Mouse (Mus musculus) heart, postnatal 14 days (tissue): ENCODE measurements around the gene Acad11. TPM values are rescaled to one million over a fixed set of nuclear protein-coding genes. Genes with fewer than 3 reads are reported as not detected.
A peak's percentile ranks its signal among the peaks of the same experiment; 100 is the strongest.

ENCODE experiments used
- DNase-seq, 2 experiments: peaks; one replicate each; pipeline ENCODE4 v3.0.0; 2021 to 2022
- intact Hi-C: fragments of 180-260 bp; cut with DNase I; formaldehyde crosslinking; loops from one replicate; pipeline ENCODE4 v1.15.1; 2025
- total RNA-seq, 2 experiments: library from RNA; stranded (reverse); gene quantifications; 2 replicates each; pipeline ENCODE4 v1.2.3; 2021

The Acad11 gene
- total RNA-seq, 2 experiments from 2014 or later: 56.5 to 58.4 TPM

DNA sequence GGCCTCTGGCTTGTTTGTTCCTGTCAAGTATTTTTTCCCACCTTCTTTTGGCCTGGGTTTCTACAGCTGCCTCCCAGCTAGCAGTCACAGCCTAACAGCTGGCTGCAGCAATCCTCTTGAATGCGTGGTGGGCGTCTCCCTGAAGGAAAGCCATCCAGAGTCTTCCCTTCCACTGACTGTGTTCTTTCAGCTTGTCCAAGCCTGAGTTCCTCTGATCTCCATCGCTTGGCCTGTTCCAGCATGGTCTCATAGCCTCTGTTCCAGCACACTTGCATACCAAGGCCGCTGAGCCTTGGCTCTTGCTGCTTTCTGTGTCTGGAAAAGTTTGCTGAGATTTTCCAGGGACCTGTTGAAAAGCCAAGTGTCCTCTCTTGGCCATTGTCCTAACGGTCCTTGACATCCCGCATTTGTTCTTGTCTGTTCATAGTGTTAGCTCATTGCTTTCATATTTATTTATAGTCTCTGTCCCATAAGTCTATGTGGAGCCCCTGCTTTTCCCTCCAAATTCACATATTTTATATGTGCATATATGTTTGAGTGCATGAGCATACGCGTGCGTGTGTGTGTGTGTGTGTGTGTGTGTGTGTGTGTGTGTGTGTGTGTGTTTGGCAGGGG lies 67.1 kb downstream of the Acad11 start:
- peak; percentile 33 to 42 for DNase-seq
- intact Hi-C loops: no loop called here

DNA sequence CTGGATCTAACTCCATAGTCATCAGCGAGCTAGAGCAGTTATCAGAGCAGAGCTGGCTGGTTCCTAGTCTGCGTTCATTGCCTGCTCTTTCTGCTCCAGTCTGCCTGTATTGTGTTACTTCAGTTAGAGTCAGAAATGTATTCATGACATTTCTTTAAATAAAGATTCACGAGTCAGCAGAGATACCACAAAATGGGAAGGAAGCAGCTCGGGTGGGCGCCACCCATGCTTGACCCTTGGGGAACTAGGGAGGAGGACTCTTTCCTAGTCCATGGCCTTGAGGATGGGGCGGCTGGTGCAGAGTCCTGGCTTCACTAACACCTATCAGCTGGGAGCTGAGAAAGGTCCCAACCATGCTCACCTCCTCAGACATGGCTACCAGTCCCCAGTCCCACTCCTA lies 77.2 kb downstream of the Acad11 start:
- intact Hi-C loops: loop anchor here (5.0 kb wide), 1 partner anchor 53 kb away; no protein-coding TSS in a partner anchor
- no peak for DNase-seq

DNA sequence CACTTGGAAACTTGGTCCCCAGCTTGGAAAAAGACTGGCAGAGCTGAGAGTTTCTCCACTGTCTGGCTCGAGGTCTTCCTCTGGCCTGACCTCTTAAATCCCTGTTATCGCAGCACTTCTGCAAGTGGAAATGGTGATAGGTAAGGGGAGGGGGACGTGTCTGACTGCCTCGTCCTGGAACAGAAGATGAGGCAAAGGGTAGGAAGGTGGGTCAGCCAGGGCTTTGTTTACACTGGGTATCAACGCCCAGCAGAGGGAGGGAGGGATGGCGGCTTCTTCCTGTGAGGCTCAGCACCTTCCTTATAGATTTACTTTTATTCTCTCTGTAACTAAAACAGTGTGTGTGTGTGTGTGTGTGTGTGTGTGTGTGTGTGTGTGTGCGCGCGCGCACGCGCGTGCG lies 79.6 kb downstream of the Acad11 start:
- no peak for DNase-seq
- intact Hi-C loops: loop anchor here (5.0 kb wide), 1 partner anchor 56 kb away; no protein-coding TSS in a partner anchor

DNA sequence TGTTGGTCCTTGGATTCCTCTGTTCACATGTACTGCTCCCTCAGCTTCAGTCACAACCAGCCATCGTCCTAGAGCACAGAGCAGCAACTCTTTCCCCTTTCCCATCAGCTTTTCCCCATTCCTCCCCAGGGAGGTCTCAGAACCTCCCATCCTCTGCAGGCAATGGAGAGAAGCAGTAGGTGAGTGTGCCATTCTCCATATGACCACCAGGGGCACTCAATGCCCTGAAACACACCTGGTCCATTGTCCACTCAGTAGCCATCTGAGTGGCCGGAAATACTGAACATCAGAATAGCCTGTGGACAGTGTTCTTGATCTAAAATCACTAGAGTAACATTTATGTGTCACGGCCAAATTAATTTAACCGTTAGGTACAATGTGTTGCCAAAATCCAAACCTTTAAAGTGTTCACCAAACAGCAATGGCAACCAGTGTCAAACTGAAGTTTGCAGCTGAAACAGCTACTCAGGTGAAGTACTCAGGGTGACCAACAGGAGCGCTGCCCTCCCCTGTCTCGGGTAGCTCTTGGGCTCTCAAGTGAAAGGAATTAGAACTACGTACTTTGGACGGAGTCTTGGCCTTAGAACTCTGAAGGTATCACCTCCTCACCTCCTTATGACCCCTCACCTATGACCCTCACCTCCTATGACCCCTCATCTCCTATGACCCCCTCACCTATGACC lies 81.3 kb downstream of the Acad11 start:
- DNase-seq: no peak
- intact Hi-C loops: loop anchor here (5.0 kb wide), 1 partner anchor 57 kb away; no protein-coding TSS in a partner anchor

DNA sequence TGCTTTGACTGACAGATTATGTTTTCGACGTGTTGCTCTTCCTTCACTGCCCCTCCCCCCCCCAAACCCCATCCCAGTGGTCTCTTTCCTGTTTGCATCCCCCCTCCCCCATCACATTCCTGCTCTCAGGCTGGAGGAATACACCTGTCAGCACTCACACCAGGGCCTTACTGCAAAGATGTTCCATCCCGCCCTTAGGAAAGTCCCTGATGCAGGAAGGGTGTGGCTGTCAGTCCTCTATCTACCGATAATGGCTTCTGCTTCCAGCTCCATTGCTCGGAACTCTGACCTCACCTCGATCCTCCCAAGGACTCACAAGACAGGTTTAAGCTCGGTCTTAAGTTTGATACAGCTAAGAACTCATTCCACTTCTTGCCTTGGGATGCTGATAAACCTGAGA lies 83.5 kb downstream of the Acad11 start:
- DNase-seq: no peak
- intact Hi-C loops: no loop called here

DNA sequence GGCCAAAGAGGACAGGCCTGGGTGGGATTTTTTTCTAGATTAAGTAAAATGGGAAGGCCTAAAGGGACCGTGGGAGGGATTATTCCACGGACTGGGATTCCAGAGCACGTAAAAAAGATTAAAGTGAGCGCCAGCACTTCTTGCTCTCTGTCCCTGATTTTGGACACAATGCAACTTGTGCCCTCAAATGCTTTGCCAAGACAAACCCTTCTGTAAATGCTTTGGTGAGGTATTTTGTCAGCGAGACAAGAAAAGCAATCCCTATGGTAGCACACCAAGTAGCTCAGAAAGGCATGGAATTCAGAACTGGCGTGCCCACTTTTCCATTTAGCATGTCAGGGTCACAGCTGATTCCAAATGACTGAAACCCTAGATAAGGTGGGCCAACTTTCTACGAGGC lies 85.8 kb downstream of the Acad11 start:
- no peak for DNase-seq
- intact Hi-C loops: no loop called here

DNA sequence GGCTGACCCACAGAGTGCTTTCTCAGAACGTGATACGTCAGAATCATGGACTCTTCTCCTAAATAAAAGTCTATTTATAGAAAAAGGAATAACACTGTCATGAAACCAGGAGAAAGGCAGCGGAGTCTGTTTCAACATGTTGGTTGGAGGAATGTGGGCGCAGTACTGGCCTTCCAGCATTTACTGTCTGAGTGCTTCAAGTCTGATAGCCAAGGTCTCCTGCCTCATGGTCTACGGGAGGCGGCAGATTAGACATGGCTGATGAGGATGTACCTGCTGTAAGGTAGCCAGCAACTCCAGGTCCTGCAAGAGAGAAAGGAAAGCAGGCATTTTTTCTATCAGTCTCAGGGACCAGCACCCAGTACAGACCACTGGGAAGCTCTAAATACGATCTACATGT lies 88.9 kb downstream of the Acad11 start:
- intact Hi-C loops: no loop called here
- DNase-seq: no peak

DNA sequence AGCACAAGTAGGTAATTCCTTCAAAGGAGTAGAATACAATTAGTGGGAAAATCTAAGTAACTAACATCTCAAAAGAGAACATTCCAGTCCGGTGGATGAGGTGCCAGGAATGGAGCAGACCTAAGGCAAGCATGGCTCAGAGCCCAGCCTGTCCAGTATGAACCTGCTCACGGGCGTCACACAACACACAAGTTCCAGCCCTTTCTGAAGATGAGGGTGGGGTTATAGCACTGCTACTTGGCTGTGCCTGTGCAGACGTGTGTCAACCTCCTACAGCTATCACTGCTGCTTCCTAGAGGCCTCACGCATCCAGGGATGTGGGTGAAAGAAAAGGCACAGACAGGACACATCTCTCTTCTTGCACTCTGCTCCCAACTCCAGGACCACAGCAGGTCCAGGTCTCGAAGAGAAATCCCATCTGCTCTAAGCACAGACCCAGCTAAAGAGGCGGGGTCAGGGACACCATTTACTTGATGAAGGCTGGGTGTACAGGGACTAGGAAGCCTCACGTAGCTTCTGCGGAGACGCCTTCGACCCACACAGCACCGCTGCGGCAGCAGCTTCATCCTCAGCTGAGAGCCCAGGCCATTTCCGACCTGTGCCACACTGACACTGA lies 92.0 kb downstream of the Acad11 start:
- no peak for DNase-seq
- intact Hi-C loops: no loop called here

DNA sequence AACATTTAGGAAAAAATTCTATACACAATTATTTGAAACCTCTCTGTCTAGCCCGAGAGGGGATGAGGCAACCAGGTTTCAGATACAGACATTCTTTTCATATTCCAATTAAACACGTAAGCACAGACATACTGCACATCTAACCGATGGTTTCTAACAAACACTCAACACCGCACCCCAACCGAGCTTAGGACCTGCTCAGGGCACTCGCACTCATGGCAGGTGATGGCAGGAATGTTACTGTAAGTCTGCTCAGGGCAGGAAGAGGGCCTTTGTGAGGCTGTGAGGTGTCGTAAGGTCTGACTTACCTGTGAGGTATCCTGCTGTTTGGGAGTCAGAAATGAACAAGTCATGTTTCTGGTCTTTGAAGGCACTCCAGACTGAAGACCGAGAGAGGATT lies 93.3 kb downstream of the Acad11 start:
- no peak for DNase-seq
- intact Hi-C loops: no loop called here

DNA sequence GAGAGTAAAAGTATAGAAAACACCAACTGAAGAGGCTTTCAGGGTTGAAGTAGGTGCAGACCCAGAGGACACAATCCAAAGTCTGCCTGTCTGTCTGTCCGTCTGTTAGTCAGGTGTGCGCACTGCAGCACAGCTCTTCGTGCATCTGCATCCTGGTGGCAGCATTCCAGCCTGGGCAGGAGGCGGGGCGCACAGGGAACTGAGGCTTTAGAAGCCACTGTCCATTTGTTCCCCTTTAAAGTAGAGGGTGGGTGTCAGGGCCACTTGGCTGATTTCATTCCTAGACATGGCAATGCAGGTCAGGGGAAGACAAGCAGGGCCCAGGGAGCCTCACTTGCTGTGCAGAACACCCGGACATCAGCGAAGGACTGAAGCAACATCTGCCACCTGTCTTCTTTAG lies 94.1 kb downstream of the Acad11 start:
- DNase-seq: no peak
- intact Hi-C loops: no loop called here

DNA sequence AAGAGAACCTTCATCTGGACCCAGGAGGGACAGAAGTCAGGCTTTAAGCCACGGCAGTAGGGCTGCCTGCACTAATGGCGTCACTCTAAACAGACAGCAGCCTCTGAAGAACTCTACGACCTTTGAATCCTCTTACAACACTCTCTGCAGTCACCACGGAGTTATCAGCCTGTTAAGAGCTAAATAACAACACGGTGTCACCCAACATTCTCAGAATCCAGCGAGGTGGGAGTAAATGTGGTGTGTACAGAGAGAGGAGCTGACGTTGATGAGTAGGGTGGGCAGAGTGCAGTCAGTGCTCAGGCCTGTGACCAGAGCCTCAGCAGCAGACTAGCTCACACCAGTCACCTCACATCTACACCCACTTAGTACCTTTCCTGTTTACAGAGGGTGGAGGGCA lies 97.9 kb downstream of the Acad11 start:
- DNase-seq: no peak
- intact Hi-C loops: no loop called here

DNA sequence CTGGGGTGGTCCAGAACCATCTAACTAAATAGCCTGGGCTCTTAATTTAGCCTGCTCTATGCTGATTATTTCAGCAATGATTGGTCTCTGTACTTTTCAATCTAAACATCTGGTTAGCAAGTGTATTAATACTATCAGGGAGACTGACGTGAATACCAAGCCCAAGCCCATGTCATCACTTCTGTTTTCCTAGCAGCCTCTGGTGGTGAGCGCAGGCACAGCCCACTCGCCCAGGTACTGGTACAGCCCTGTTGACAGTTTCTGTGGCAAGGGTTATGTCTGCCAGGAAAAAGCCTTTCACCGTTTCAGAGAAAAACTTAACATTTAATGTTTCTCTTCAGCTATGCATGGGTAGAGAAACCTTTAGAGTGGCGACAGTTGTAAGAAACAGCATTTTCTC lies 101.0 kb downstream of the Acad11 start:
- DNase-seq: no peak
- intact Hi-C loops: no loop called here

DNA sequence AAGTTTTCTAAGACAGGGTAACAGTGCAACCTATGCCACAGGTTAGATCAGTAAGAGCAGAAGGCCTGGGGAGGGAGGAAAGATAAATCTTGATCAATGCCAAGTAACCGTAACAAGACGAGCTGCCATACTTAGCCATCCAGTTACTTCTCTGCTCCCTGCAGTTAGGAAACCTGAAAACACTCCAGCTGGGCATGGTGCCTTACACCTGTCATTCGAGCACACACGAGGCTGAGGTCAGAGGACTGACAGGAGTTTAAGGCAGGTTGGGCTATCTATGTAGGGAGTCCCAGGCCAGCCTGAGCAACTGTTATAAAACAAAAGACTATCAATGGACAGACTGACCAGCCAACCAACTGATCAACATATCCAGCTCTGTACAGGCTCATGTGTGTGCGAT lies 102.7 kb downstream of the Acad11 start:
- no peak for DNase-seq

DNA sequence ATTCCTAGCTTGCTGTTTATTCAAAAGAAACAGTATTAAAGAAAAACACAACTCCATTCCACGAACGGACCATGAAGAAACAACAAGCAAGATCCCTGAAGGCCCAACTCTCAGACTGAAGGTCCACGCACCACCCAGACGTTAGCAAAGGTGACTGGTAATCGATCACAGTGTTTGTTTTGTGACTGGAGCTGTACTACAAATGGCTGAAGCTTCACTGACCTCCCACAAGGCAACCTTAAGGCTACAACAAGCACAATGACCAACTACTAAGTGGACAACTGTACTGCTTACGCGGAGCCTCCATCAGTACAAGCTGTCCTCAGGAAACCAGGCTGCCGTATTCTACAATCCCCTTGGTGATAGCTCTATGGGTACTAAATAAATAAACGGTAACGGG lies 106.8 kb downstream of the Acad11 start:
- intact Hi-C loops: no loop called here
- no peak for DNase-seq

More for the DNA sequence above, 102.7 kb downstream of the Acad11 start:
- intact Hi-C loops: no loop called here

DNA sequence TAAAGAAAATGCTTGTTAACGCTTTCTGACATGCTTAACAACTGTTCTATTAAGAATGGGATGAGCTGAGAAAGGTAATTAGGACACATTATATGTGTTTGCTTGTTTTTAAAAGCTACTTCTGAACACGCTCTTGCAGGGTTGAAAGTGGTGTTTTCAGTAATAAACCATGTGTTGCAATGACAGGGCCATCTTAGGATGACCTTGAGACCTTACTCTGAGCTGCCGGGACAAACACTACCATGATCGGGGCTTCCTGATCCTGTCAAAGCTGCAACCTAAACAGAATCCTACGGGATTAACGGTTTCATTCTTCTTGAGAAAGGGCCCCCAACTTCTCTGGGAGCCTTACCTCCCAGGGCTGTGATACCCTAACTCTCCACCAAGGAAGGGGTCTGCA lies 108.5 kb downstream of the Acad11 start:
- intact Hi-C loops: no loop called here
- no peak for DNase-seq

DNA sequence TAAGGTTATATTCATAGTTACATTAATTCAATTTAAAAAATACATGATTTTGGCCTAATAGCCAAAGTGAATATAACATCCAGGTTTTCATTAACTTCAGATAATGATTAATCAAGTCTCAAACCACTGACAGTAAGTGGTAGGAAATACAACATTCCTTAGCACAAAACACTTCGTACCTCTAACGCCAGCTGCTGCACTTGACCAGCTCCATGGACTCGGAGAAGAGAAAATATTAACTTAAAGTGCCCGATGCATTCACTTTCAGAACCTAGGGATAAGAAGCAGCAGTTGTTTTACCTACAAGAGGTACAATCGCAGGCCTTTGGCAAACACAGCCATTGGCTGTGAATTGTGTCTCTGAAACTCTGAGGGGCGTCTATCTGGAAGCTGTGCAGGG lies 109.2 kb downstream of the Acad11 start:
- intact Hi-C loops: no loop called here
- DNase-seq: no peak

Other genes with a start within 250 kb of the Acad11 start
- gene Nphp3, start 60.8 kb upstream of the Acad11 start, total RNA-seq: 1 to 10 TPM; 2.5 to 4.1 TPM
- gene Gm28305, start 22.7 kb upstream of the Acad11 start, total RNA-seq: not detected
- gene Uba5, start 243 bp upstream of the Acad11 start, total RNA-seq: 10 to 100 TPM; 18.4 to 20.3 TPM
- 1 to 10 TPM; 6.4 to 9.1 TPM for gene Ackr4, start 63.6 kb downstream of the Acad11 start, total RNA-seq
- 10 to 100 TPM; 37.9 to 39.4 TPM for gene Dnajc13, start 199.6 kb downstream of the Acad11 start, total RNA-seq